Mouse (Mus musculus) intestine, embryonic 15.5 days (tissue): ENCODE measurements at regions not wholly inside any gene's neighbourhood (a gene's known extent, or its start where the extent isn't known, plus 50 kb on each side); places are given as distances from the start of the nearest gene placed in this dataset.
A peak's percentile ranks its signal among the peaks of the same experiment; 100 is the strongest.

Experiments used
- ATAC-seq: fragments of 200-750 bp; cut with Nextera tagmentation; 2 replicates; pipeline ENCODE4 v1.8.0; 2017; ENCODE audit warnings: moderate TSS enrichment, moderate library complexity
- H3K27ac ChIP-seq: fragments of 300-500 bp; sonication (generic); 2 replicates; pipeline ENCODE4 v1.5.1; 2015; ENCODE audit warnings: mild to moderate bottlenecking, inconsistent platforms
- H3K27me3 ChIP-seq: fragments of 300-500 bp; sonication (generic); replicated peaks from 2 replicates; pipeline ENCODE4 v1.6.1; 2015; ENCODE audit warnings: inconsistent platforms
- H3K36me3 ChIP-seq: fragments of 300-500 bp; sonication (generic); 2 replicates; pipeline ENCODE4 v1.6.1; 2015; ENCODE audit warnings: inconsistent platforms
- H3K4me1 ChIP-seq: fragments of 300-500 bp; sonication (generic); replicated peaks from 2 replicates; pipeline ENCODE4 v1.6.1; 2015; ENCODE audit warnings: inconsistent platforms
- H3K4me2 ChIP-seq: fragments of 300-500 bp; sonication (generic); replicated peaks from 2 replicates; pipeline ENCODE4 v1.6.1; 2015; ENCODE audit warnings: mild to moderate bottlenecking, inconsistent platforms
- H3K4me3 ChIP-seq: fragments of 300-500 bp; sonication (generic); replicated peaks from 2 replicates; pipeline ENCODE4 v1.5.1; 2015; ENCODE audit warnings: inconsistent platforms
- H3K9ac ChIP-seq: fragments of 300-500 bp; sonication (generic); 2 replicates; pipeline ENCODE4 v1.6.1; 2015; ENCODE audit warnings: inconsistent platforms
- H3K9me3 ChIP-seq: fragments of 300-500 bp; sonication (generic); 2 replicates; pipeline ENCODE4 v1.6.1; 2016; ENCODE audit warnings: inconsistent platforms
- WGBS: fragments of 180-500 bp; shearing (Covaris S2); methylation state at CpG from one replicate; pipeline ENCODE4 v1.1.7; 2015; 5-methylcytosine and 5-hydroxymethylcytosine counted together

GRCm38 (mm10) chr1:73516441-73516840, 500.7 kb upstream of the Tnp1 start:
- H3K4me2 ChIP-seq, result no peak overlapping the region
- no peak overlapping the region for H3K27ac ChIP-seq
- H3K36me3 ChIP-seq, result no peaks in the 10 kb centered on the region
- H3K4me1 ChIP-seq, result no peaks in the 10 kb centered on the region; the same call in 1 of the 2 replicates
- 57% methylated on average over 8 of the region's 8 CpGs for WGBS
- no peak for ATAC-seq
- no peaks in the 10 kb centered on the region for H3K9me3 ChIP-seq
- H3K9ac ChIP-seq, result no peak overlapping the region
- no peak overlapping the region for H3K4me3 ChIP-seq
- no peaks in the 10 kb centered on the region for H3K27me3 ChIP-seq

DNA sequence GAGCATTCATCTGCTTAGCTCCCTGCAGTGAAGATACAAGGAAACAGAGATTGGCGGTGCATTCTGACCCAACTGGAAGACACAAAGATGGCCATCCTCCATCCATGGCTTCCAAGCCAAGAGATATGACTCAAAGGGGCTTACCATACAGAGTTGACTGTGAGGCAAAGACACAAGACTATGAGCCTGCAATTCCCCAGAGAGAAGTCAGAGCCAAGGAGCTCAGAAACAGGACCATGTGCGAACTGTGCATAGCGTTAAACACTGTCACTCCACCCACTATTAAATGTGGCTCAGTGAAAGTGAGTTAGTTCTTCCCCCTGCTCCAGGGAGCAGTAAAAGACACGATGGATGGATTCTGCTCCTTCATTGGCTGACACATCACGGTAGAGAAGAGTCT, 500.1 kb upstream of the Tnp1 start:
- 85% methylated on average over 5 of the region's 5 CpGs for WGBS
- Histone ChIP-seq H3K36me3 (no peaks in the 10 kb centered on the region), H3K4me3 (no peak overlapping the region), H3K27me3 (no peaks in the 10 kb centered on the region), H3K4me1 (no peaks in the 10 kb centered on the region; the same call in 1 of the 2 replicates), H3K27ac (no peak overlapping the region), H3K4me2 (no peak overlapping the region), H3K9me3 (no peaks in the 10 kb centered on the region), H3K9ac (no peak overlapping the region)
- no peak for ATAC-seq

- no peak overlapping the region for H3K27ac ChIP-seq
- no peaks in the 10 kb centered on the region for H3K36me3 ChIP-seq
- ATAC-seq, result no peak
- no peaks in the 10 kb centered on the region; the same call in 1 of the 2 replicates for H3K4me1 ChIP-seq
- WGBS, result 55% methylated on average over 5 of the region's 5 CpGs
- no peak overlapping the region for H3K4me3 ChIP-seq
- H3K27me3 ChIP-seq, result no peaks in the 10 kb centered on the region
- no peaks in the 10 kb centered on the region for H3K9me3 ChIP-seq
- no peak overlapping the region for H3K9ac ChIP-seq
- no peak overlapping the region for H3K4me2 ChIP-seq
Measured at GRCm38 (mm10) chr1:73513822-73514221, 498.1 kb upstream of the Tnp1 start.

DNA sequence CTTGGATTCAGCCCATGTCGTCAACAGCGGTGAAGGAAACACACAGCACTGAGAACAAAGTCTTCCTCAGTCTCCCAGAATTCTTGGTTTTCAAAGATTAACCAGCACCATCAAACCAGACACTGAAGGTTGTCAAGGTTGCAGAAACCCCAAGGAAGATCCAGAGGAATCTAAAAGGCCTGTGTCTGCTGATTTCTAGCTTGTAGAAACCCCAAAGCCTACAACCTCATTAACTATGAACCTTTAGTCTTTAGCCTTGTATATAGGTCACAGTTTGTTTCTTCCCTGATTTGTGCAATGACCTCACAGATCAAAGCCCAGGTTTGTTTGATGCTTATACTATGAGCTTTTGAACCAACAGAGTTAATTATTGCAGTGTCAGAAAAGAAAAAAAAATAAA, 497.1 kb upstream of the Tnp1 start:
- ATAC-seq, result no peak
- Histone ChIP-seq H3K27ac (no peak overlapping the region), H3K9ac (no peak overlapping the region), H3K4me1 (no peaks in the 10 kb centered on the region; the same call in 1 of the 2 replicates), H3K9me3 (no peaks in the 10 kb centered on the region), H3K27me3 (no peaks in the 10 kb centered on the region), H3K4me3 (no peak overlapping the region), H3K36me3 (no peaks in the 10 kb centered on the region), H3K4me2 (no peak overlapping the region)
- 96% methylated on average over 2 of the region's 2 CpGs for WGBS

- H3K4me2 ChIP-seq, result no peak overlapping the region
- H3K27me3 ChIP-seq, result no peaks in the 10 kb centered on the region
- H3K36me3 ChIP-seq, result no peaks in the 10 kb centered on the region
- H3K4me1 ChIP-seq, result no peaks in the 10 kb centered on the region
- no peak overlapping the region for H3K4me3 ChIP-seq
- peak; percentile 49; the same call in 1 of the 2 replicates for ATAC-seq
- 49% methylated on average over 10 of the region's 10 CpGs for WGBS
- H3K9me3 ChIP-seq, result no peaks in the 10 kb centered on the region
- no peak overlapping the region for H3K27ac ChIP-seq
- H3K9ac ChIP-seq, result no peak overlapping the region
Measured at GRCm38 (mm10) chr1:73507071-73507754, 491.5 kb upstream of the Tnp1 start.

DNA sequence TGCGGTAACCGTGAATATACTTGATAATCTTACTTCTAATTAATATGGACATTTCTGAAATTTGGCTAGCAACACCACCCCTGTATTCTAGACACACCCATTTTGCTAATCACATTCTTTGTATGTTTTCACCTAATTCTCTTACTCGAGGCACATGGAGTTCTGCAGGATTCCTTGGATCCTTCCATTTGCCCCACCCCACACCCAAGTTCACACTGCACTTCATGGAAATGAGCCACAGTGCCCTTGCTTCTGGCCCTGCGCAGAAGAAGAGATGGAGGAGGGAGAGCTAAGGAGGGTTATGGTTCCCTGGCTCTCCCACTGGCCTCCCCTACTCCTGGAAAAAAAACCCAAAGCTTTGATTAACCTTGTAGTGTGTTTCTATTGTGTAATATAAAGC, 487.9 kb upstream of the Tnp1 start:
- no peak for ATAC-seq
- Histone ChIP-seq H3K4me3 (no peak overlapping the region), H3K9me3 (no peaks in the 10 kb centered on the region), H3K27ac (no peak overlapping the region), H3K4me1 (no peaks in the 10 kb centered on the region), H3K4me2 (no peak overlapping the region), H3K9ac (no peak overlapping the region), H3K36me3 (no peaks in the 10 kb centered on the region), H3K27me3 (no peaks in the 10 kb centered on the region)
- WGBS, result 86% methylated on average over 4 of the region's 4 CpGs

- H3K27ac ChIP-seq, result no peak overlapping the region
- 76% methylated on average over 3 of the region's 3 CpGs for WGBS
- no peak for ATAC-seq
- no peak overlapping the region for H3K4me3 ChIP-seq
- no peaks in the 10 kb centered on the region for H3K4me1 ChIP-seq
- H3K9ac ChIP-seq, result no peak overlapping the region
- no peaks in the 10 kb centered on the region for H3K27me3 ChIP-seq
- H3K9me3 ChIP-seq, result no peaks in the 10 kb centered on the region
- no peak overlapping the region for H3K4me2 ChIP-seq
- no peaks in the 10 kb centered on the region for H3K36me3 ChIP-seq
Measured at GRCm38 (mm10) chr1:73500671-73501070, 485.0 kb upstream of the Tnp1 start.

- Histone ChIP-seq H3K27ac (no peak overlapping the region), H3K9me3 (no peaks in the 10 kb centered on the region)
Measured at GRCm38 (mm10) chr1:73495971-73496749, 480.5 kb upstream of the Tnp1 start.

GRCm38 (mm10) chr1:73481956-73482355, 466.2 kb upstream of the Tnp1 start:
- H3K36me3 ChIP-seq, result no peaks in the 10 kb centered on the region
- H3K9ac ChIP-seq, result no peak overlapping the region
- H3K4me3 ChIP-seq, result no peak overlapping the region
- H3K4me2 ChIP-seq, result no peak overlapping the region
- no peak for ATAC-seq
- no peak overlapping the region for H3K27ac ChIP-seq
- 62% methylated on average over 2 of the region's 2 CpGs for WGBS
- H3K27me3 ChIP-seq, result no peaks in the 10 kb centered on the region
- H3K4me1 ChIP-seq, result no peaks in the 10 kb centered on the region
- H3K9me3 ChIP-seq, result no peaks in the 10 kb centered on the region

More at GRCm38 (mm10) chr1:73495971-73496749, 480.5 kb upstream of the Tnp1 start:
- H3K36me3 ChIP-seq, result no peaks in the 10 kb centered on the region
- no peaks in the 10 kb centered on the region for H3K4me1 ChIP-seq
- no peaks in the 10 kb centered on the region for H3K27me3 ChIP-seq
- no peak for ATAC-seq
- H3K4me2 ChIP-seq, result no peak overlapping the region
- H3K9ac ChIP-seq, result no peak overlapping the region
- no peak overlapping the region for H3K4me3 ChIP-seq

- no peak for ATAC-seq
- Histone ChIP-seq H3K36me3 (no peaks in the 10 kb centered on the region), H3K9me3 (no peaks in the 10 kb centered on the region), H3K4me3 (no peak overlapping the region), H3K9ac (no peak overlapping the region), H3K4me1 (no peaks in the 10 kb centered on the region), H3K27ac (no peak overlapping the region), H3K4me2 (no peak overlapping the region), H3K27me3 (no peaks in the 10 kb centered on the region)
- WGBS, result 53% methylated on average over 4 of the region's 4 CpGs
Measured at GRCm38 (mm10) chr1:73479349-73479920, 463.7 kb upstream of the Tnp1 start.

- no peaks in the 10 kb centered on the region for H3K27me3 ChIP-seq
- no peak overlapping the region for H3K4me3 ChIP-seq
- no peaks in the 10 kb centered on the region for H3K36me3 ChIP-seq
- no peak overlapping the region for H3K4me2 ChIP-seq
- no peaks in the 10 kb centered on the region for H3K4me1 ChIP-seq
- no peak overlapping the region for H3K27ac ChIP-seq
- ATAC-seq, result no peak
- no peak overlapping the region for H3K9ac ChIP-seq
- H3K9me3 ChIP-seq, result no peaks in the 10 kb centered on the region
- WGBS, result 56% methylated on average over 3 of the region's 3 CpGs
Measured at GRCm38 (mm10) chr1:73460598-73460997, 444.9 kb upstream of the Tnp1 start.

DNA sequence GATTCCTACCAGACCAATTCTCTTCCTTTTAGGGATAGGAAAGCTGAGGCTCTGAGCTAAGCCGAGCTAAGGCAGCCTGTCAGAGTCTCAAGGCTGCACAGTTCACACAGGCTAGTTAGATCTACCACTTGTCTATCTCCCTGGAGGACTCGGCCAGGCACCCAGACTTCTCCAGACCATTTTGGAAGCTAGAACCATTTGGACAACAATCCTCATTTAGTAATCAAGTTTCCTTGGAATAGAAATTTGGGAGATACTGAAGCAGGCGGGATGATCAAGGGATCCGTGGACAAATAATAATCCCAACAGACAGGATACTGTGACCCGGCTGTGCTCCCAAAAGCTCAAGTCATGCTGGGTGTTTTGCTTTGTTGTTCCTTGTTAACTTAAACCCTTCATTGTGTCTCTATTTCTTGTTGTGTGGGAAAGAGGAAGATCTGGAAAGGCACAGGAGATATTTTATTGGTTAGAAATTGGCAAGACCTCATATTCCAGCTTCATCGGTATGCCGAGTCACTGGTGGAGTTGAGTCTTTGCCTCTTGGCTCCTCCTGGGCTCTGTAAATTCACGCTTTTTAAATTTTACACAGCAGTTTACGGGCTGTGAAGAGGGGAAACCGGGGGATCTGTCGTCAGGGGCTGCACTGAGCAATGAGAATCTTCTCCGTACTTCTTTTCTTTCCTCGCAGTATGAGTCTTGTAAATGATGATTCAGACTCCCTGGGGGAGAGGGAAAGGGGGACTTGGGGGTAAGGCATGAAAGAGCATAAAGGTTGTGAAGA, 444.2 kb upstream of the Tnp1 start:
- no peaks in the 10 kb centered on the region for H3K27me3 ChIP-seq
- H3K36me3 ChIP-seq, result no peaks in the 10 kb centered on the region
- no peak overlapping the region for H3K9ac ChIP-seq
- no peaks in the 10 kb centered on the region for H3K9me3 ChIP-seq
- H3K4me3 ChIP-seq, result no peak overlapping the region
- no peak overlapping the region for H3K27ac ChIP-seq
- WGBS, result 71% methylated on average over 13 of the region's 13 CpGs
- no peak for ATAC-seq
- H3K4me1 ChIP-seq, result no peaks in the 10 kb centered on the region
- no peak overlapping the region for H3K4me2 ChIP-seq
